Comparison of ENCODE assay signal across 15 mouse cellular contexts in the genomic region with DNA sequence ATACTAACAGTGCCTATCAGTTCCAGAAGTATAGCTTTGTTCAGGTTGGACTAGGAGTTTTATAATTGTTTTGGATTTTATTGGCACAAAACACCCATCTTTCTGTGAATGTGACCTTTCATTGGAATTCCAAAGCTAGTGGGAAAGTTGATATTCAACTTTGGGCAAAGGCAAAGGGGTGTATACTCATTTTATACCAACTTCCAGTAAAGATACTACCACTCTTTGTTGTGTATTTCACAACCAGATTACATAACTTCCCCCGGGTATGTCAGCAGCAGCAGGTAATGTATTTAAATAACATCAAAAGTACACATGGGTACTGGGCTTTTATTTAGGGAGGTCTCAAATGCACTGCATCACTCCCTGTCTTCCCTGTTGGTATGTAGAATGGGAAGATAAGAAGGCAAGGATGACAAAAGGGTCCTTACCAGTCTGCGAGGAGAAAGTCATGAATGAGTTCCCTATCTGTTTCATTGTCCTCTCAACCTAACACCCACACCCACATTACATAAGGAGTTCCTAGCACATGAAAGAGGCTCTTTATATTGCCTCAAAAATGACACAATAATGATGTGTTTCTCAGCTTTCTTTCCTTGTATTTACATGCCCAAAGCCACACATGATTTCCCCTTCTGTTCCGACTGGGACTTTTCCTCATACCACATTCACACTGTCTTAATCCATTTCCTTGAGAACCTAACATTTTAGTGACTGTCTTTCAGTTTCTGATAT. TPM values are rescaled to one million over a fixed set of nuclear protein-coding genes. Genes with fewer than 3 reads are reported as not detected.
"Had no signal": no experiment of that assay in that cellular context is flagged by ENCODE, and none has a peak within 500 bp of the region (broad histone marks: within the 10 kb centered on the region; RNA-seq: fewer than 3 reads in every experiment).

No protein-coding gene starts in this region.

- DNase-seq: layer of hippocampus, postnatal 36 days; left cerebral cortex, postnatal 4 days; lung, embryonic 14.5 days; lung, postnatal 10 days; right cerebral cortex, postnatal 25 days; thymus, postnatal 4 days had no signal

- H3K27me3 ChIP-seq: limb, embryonic 13.5 days; liver, embryonic 15.5 days had no signal

- H3K4me3 ChIP-seq: limb, embryonic 13.5 days; liver, embryonic 15.5 days had no signal

- H3K9ac ChIP-seq: limb, embryonic 13.5 days; liver, embryonic 15.5 days; lung, embryonic 14.5 days had no signal

- H3K36me3 ChIP-seq: limb, embryonic 13.5 days; liver, embryonic 15.5 days had no signal

- H3K4me1 ChIP-seq: limb, embryonic 13.5 days; liver, embryonic 15.5 days had no signal

- ATAC-seq: intestine, embryonic 16.5 days; midbrain, embryonic 16.5 days had no signal

- H3K4me2 ChIP-seq: limb, embryonic 13.5 days; liver, embryonic 11.5 days; liver, embryonic 15.5 days; lung, embryonic 14.5 days; midbrain, embryonic 11.5 days had no signal

- H3K27ac ChIP-seq: kidney, postnatal 0 days; limb, embryonic 13.5 days; liver, embryonic 15.5 days; stomach, postnatal 0 days had no signal

- H3K9me3 ChIP-seq: limb, embryonic 13.5 days; liver, embryonic 15.5 days had no signal

RNA-seq across cellular contexts. Expression of a gene that starts 42.3 kb away (rescaled TPM):
- polyA plus RNA-seq: midbrain, embryonic 16.5 days; neural tube, embryonic 14.5 days had no signal
